Mouse (Mus musculus) hindbrain, embryonic 14.5 days (tissue): ENCODE measurements around the gene Kcnh7. TPM values are rescaled to one million over a fixed set of nuclear protein-coding genes. Genes with fewer than 3 reads are reported as not detected.

Experiments used
- ATAC-seq: fragments of 200-750 bp; cut with Nextera tagmentation; 2 replicates; pipeline ENCODE4 v1.8.0; 2017; ENCODE audit warnings: moderate number of reproducible peaks, mild to moderate bottlenecking, moderate TSS enrichment, moderate library complexity; ENCODE audit not compliant: low FRiP score
- DNase-seq: peaks from one replicate; pipeline ENCODE4 v3.0.0-alpha.2; 2015; ENCODE audit warnings: low spot score
- H3K27ac ChIP-seq: fragments of 300-500 bp; sonication (generic); 2 replicates; pipeline ENCODE4 v1.5.1; 2014; ENCODE audit warnings: mild to moderate bottlenecking, moderate library complexity
- H3K27me3 ChIP-seq: fragments of 300-500 bp; sonication (generic); 2 replicates; pipeline ENCODE4 v1.6.1; 2014; ENCODE audit warnings: mild to moderate bottlenecking, low read length, mixed read lengths; ENCODE audit not compliant: control insufficient read depth, insufficient read depth
- H3K36me3 ChIP-seq: fragments of 300-500 bp; sonication (generic); replicated peaks from 2 replicates; pipeline ENCODE4 v1.6.1; 2014; ENCODE audit not compliant: control insufficient read depth, insufficient read depth
- H3K4me1 ChIP-seq: fragments of 300-500 bp; sonication (generic); replicated peaks from 2 replicates; pipeline ENCODE4 v1.6.1; 2014; ENCODE audit warnings: antibody characterized with exemption, low read length, mixed read lengths; ENCODE audit not compliant: control insufficient read depth, insufficient read depth
- H3K4me2 ChIP-seq: fragments of 300-500 bp; sonication (generic); replicated peaks from 2 replicates; pipeline ENCODE4 v1.6.1; 2014; ENCODE audit warnings: mild to moderate bottlenecking, moderate library complexity
- H3K4me3 ChIP-seq: fragments of 300-500 bp; sonication (generic); replicated peaks from 2 replicates; pipeline ENCODE4 v1.5.1; 2014; ENCODE audit warnings: mild to moderate bottlenecking, low read length
- H3K9ac ChIP-seq: fragments of 300-500 bp; sonication (generic); 2 replicates; pipeline ENCODE4 v1.6.1; 2014
- H3K9me3 ChIP-seq: fragments of 300-500 bp; sonication (generic); 2 replicates; pipeline ENCODE4 v1.6.1; 2016; ENCODE audit warnings: low read length; ENCODE audit not compliant: control insufficient read depth
- WGBS: fragments of 180-500 bp; shearing (Covaris S2); extraction: QIAGEN DNeasy Blood & Tissue Kit; methylation state at CpG from one replicate; pipeline ENCODE4 v1.1.7; 2014; 5-methylcytosine and 5-hydroxymethylcytosine counted together
- polyA plus RNA-seq: library from polyadenylated mRNA; unstranded; fragments of >200 nt; fragmentation: Nextera tagmentation; extraction: Ambion mirVana; gene quantifications from 2 replicates; pipeline ENCODE4 v1.2.1, GENCODE M21; 2014

Kcnh7 gene
- polyA plus RNA-seq, 1 experiment from 2014 or later, result 11.4 TPM

GRCm38 (mm10) chr2:62997692-62998091 is 186.4 kb downstream of the Kcnh7 start:
- Histone ChIP-seq H3K9me3 (no peaks in the 10 kb centered on the region), H3K36me3 (no peaks in the 10 kb centered on the region), H3K27me3 (no peaks in the 10 kb centered on the region), H3K4me1 (no peaks in the 10 kb centered on the region), H3K4me3 (no peak overlapping the region), H3K9ac (no peak overlapping the region), H3K4me2 (no peak overlapping the region), H3K27ac (no peak overlapping the region)
- no peak for DNase-seq
- ATAC-seq, result peak; percentile 46; the same call in 1 of the 2 replicates
- 75% methylated on average over 2 of the region's 2 CpGs for WGBS

DNA sequence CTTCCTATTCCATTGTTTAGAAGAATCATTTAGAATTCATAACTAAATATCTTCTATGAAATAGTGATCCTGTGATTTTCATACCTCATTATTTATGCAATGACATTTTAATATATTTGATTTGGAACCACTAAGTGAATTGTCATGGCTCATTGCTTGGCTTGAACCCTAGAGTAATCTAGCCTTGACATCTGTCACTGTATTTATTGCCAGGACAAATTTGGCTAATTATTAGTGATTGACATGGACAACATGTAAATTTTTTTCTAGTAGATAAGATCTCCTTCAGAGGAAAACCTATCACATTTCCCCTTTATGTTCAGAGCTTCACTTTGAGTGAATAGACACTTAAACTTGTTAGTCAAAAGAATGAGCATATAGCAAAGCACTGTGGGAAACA is 195.5 kb downstream of the Kcnh7 start:
- H3K36me3 ChIP-seq, result no peaks in the 10 kb centered on the region
- H3K27me3 ChIP-seq, result no peaks in the 10 kb centered on the region
- no peak for ATAC-seq
- H3K9me3 ChIP-seq, result no peaks in the 10 kb centered on the region
- H3K4me2 ChIP-seq, result no peak overlapping the region
- no peak overlapping the region for H3K4me3 ChIP-seq
- no peaks in the 10 kb centered on the region for H3K4me1 ChIP-seq
- no peak overlapping the region for H3K27ac ChIP-seq
- peak; percentile 37 for DNase-seq
- no peak overlapping the region for H3K9ac ChIP-seq

GRCm38 (mm10) chr2:62983936-62984335 is 200.2 kb downstream of the Kcnh7 start:
- Histone ChIP-seq H3K27ac (no peak overlapping the region), H3K36me3 (no peaks in the 10 kb centered on the region), H3K9me3 (no peaks in the 10 kb centered on the region), H3K4me3 (no peak overlapping the region), H3K4me1 (no peaks in the 10 kb centered on the region), H3K27me3 (no peaks in the 10 kb centered on the region), H3K4me2 (no peak overlapping the region), H3K9ac (no peak overlapping the region)
- 63% methylated on average over 2 of the region's 2 CpGs for WGBS
- DNase-seq (no peak), ATAC-seq (no peak)

DNA sequence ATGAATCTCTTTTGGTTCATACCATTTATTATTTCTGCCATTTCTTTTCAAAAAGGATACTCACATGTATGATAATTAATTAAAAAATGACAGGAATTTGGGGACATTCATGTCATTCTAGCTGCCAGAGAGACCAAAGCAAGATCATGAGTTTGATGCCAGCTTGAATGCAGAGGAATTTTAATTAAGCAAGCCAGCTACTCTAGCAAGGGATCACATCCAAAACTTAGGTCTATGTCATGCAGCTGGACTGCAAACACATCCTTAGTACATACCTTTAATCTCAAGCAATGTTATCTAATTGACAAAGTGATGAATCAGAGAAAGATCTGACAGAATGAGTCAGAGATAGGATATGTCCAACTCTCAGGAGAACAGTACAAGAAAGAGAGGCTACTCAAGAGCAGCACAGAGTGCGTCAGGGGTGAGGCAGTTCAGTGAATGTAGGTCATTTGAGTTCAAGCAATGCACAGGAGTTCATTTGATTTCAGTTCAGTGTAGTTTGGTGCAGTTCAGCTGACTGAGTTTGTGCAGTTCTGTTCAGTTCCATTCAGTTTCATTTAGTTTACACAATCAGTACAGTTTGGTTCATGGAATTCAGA is 248.7 kb downstream of the Kcnh7 start:
- Histone ChIP-seq H3K36me3 (no peaks in the 10 kb centered on the region), H3K9ac (no peak overlapping the region), H3K9me3 (0 out of 2 replicates have a peak, but pooled peaks cover 4% of the 10 kb centered on the region), H3K4me3 (no peak overlapping the region), H3K4me2 (no peak overlapping the region), H3K4me1 (no peaks in the 10 kb centered on the region), H3K27me3 (no peaks in the 10 kb centered on the region), H3K27ac (no peak overlapping the region)
- ATAC-seq (no peak), DNase-seq (no peak)
- whole genome bisulfite sequencing, result 79% methylated on average over 1 of the region's 1 CpGs

- no peak for ATAC-seq
- Histone ChIP-seq H3K27me3 (no peaks in the 10 kb centered on the region), H3K9ac (no peak overlapping the region), H3K9me3 (no peaks in the 10 kb centered on the region), H3K27ac (no peak overlapping the region), H3K4me2 (no peak overlapping the region), H3K4me1 (no peaks in the 10 kb centered on the region), H3K4me3 (no peak overlapping the region), H3K36me3 (no peaks in the 10 kb centered on the region)
- 77% methylated on average over 3 of the region's 3 CpGs for WGBS
- DNase-seq, result no peak
Observed at GRCm38 (mm10) chr2:62928494-62928893, 255.6 kb downstream of the Kcnh7 start.

GRCm38 (mm10) chr2:62928065-62928464 is 256.0 kb downstream of the Kcnh7 start:
- 50% methylated on average over 3 of the region's 3 CpGs for WGBS
- Histone ChIP-seq H3K9me3 (no peaks in the 10 kb centered on the region), H3K36me3 (no peaks in the 10 kb centered on the region), H3K4me2 (no peak overlapping the region), H3K27me3 (no peaks in the 10 kb centered on the region), H3K9ac (no peak overlapping the region), H3K4me1 (no peaks in the 10 kb centered on the region), H3K27ac (no peak overlapping the region), H3K4me3 (no peak overlapping the region)
- no peak for ATAC-seq
- no peak for DNase-seq

GRCm38 (mm10) chr2:62923803-62924202 is 260.3 kb downstream of the Kcnh7 start:
- H3K27ac ChIP-seq, result no peak overlapping the region
- H3K4me3 ChIP-seq, result no peak overlapping the region
- no peak overlapping the region for H3K4me2 ChIP-seq
- no peaks in the 10 kb centered on the region for H3K27me3 ChIP-seq
- no peaks in the 10 kb centered on the region for H3K9me3 ChIP-seq
- no peak for ATAC-seq
- H3K4me1 ChIP-seq, result no peaks in the 10 kb centered on the region
- H3K36me3 ChIP-seq, result no peaks in the 10 kb centered on the region
- WGBS, result 74% methylated on average over 4 of the region's 4 CpGs
- H3K9ac ChIP-seq, result no peak overlapping the region
- DNase-seq, result no peak

DNA sequence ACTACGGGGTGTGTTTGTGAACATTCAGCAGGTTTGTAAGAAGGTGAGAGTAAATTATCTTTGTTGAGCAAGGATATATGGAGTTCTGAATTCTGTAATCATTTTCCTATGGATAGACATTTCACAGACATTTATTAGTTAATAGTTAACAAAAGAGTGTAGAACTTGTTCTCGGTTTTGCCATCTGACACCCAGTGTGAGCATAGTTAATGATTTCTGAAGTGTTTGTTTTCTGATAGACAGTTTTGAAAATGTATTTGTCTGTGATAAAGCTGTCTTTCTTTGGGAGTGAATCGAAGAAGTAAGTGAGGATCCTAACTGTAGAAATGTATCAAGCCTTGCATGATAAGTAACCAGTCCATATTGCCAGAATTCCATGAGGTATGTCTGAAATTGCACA is 276.4 kb downstream of the Kcnh7 start:
- no peak overlapping the region for H3K4me3 ChIP-seq
- H3K9ac ChIP-seq, result no peak overlapping the region
- no peaks in the 10 kb centered on the region for H3K27me3 ChIP-seq
- H3K4me1 ChIP-seq, result no peaks in the 10 kb centered on the region
- H3K27ac ChIP-seq, result no peak overlapping the region
- no peak overlapping the region for H3K4me2 ChIP-seq
- no peaks in the 10 kb centered on the region for H3K9me3 ChIP-seq
- ATAC-seq (no peak), DNase-seq (no peak)
- 85% methylated on average over 3 of the region's 3 CpGs for WGBS
- H3K36me3 ChIP-seq, result no peaks in the 10 kb centered on the region

DNA sequence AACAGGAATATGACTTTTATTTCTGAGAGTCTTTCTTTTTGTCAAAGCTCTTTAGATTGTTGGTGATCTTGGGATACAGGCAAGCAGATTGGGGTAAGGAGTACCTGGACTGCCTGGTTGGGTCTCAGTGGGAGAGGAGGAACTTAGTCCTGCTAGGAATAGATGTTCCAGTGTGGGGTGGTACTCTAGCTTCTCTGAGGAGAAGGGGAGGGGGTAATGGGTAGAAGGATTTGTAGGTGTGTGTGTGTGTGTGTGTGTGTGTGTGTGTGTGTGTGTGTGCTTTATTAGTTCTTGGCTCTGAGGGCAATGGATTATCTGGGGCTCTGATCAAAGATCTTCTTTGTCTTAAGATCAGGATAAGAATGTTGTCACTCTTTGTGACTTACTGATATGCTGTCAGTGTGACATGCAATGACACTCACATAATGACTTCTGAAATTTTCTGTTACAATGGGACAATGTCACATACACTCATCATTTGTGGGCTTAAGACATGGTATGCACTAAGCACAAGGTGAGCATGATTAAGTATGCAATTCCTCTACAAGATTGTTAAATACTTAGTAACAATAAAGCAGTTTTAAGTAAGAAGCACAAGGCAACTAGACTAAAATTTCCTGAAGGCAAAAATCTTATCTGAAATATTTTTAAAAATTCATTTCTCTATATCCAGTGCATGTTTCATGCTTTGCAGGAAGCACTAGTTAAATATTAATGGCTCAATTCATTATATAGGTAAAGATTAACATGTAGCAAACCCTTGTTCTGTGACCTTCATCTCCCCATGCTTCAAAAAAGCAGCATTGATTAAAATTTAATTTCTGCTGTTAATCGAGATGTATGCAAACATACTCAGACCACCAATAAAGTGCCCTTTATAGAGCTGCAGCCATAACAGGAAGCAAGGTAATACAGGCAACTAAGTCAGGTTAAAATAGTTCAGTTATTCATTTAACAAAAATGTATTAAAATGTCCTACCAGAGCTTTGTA is 281.4 kb downstream of the Kcnh7 start:
- H3K4me1 ChIP-seq, result no peaks in the 10 kb centered on the region
- no peak overlapping the region for H3K27ac ChIP-seq
- 70% methylated on average over 1 of the region's 1 CpGs for WGBS
- no peak overlapping the region for H3K4me3 ChIP-seq
- H3K9me3 ChIP-seq, result no peaks in the 10 kb centered on the region
- H3K27me3 ChIP-seq, result no peaks in the 10 kb centered on the region
- DNase-seq (no peak), ATAC-seq (no peak)
- no peak overlapping the region for H3K9ac ChIP-seq
- no peaks in the 10 kb centered on the region for H3K36me3 ChIP-seq
- no peak overlapping the region for H3K4me2 ChIP-seq
